Mouse (Mus musculus): ENCODE results near the gene Shc2.

DNA sequence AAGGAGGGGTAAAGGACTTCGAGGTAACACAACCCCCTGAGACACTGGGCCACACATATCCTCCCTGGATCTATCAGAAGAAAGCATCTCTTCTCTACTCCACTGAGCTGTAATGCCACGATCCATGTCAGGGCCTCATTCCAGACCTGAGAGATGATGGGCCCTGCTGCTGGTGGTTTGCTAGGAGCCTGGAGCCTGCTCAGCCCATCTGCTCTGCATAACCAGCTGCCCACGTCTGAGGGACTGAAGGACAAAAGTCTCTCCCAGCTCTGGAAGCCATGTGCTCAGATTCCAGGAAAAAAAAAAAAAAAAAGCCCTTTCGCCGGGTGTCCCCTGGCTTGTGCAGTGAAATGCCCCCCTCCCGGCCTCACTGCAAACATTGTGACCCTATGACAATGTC is 62.0 kb downstream of the Shc2 start:
- no peak for TF ChIP-seq CTCF (IDR thresholded peaks at IDR 0.05; ENCODE audit: control insufficient read depth, insufficient read depth, insufficient replicate concordance, low read depth, low read length)
- TF ChIP-seq POLR2A (IDR thresholded peaks at IDR 0.05; ENCODE audit: control insufficient read depth, low read depth, low read length): no peak

Data from testis, adult 2 months (tissue).